Mouse (Mus musculus): Measurements from ENCODE around the gene Il18. TPM values are rescaled to one million over a fixed set of nuclear protein-coding genes. Genes with fewer than 3 reads are reported as not detected.

Il18 gene
- total and polyA plus RNA-seq, 3 experiments = not detected

DNA sequence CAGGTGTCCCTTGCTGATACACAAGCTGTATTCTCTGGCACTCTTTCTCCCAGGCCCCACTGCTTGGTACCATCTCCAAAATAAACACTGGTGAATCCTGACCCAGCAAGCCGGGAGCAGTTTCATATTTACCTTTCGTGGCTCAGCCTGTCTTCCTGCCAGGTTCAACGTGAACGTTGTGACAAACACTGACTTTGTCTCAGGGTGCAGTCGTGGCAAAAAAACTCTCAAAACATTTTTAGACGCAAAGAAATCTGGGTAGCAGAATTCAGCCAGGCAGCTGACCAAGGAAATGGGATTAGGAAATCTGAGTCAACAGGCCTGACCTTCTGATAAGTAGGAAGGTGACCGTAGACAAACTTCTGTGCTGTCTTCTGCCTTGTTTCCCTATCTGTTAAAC is 47.1 kb upstream of the Il18 start:
- H3K27me3 ChIP-seq (ENCODE audit: control insufficient read depth in 1 of 2, insufficient read depth in 2 of 2, low read length in 2 of 2) = peaks cover 0 to 6% of the 10 kb centered on the region in 2 experiments; a peak in 3 of 4 replicates
- no peaks in the 10 kb centered on the region for H3K36me3 ChIP-seq (ENCODE audit: control insufficient read depth in 1 of 2, insufficient read depth in 2 of 2, low read length in 2 of 2)
- no peak overlapping the region for H3K9ac ChIP-seq (ENCODE audit: control insufficient read depth, low read depth, low read length, poor library complexity, severe bottlenecking)
- no peak for DNase-seq (ENCODE audit: low read depth, low spot score)
- H3K9me3 ChIP-seq (replicated peaks; ENCODE audit: insufficient read depth, low read length) = no peaks in the 10 kb centered on the region
- H3K4me3 ChIP-seq (ENCODE audit: control insufficient read depth in 1 of 2, insufficient read depth in 1 of 2, low read depth in 2 of 2, low read length in 2 of 2) = no peak overlapping the region
- no peaks in the 10 kb centered on the region for H3K4me1 ChIP-seq (ENCODE audit: control insufficient read depth in 1 of 2, insufficient read depth in 2 of 2, low read length in 2 of 2)
- H3K27ac ChIP-seq (ENCODE audit: control insufficient read depth, low read depth, low read length) = no peak overlapping the region
- peak; percentile 7; the same call in 1 of the 2 replicates for TF ChIP-seq USF1 (IDR thresholded peaks at IDR 0.05; ENCODE audit: low read depth, low read length)
- no peak for TF ChIP-seq ZKSCAN1 (IDR thresholded peaks at IDR 0.05; ENCODE audit: low read depth, low read length)
- H3K79me2 ChIP-seq (ENCODE audit: control insufficient read depth, insufficient read depth, low read length, poor library complexity) = no peaks in the 10 kb centered on the region

DNA sequence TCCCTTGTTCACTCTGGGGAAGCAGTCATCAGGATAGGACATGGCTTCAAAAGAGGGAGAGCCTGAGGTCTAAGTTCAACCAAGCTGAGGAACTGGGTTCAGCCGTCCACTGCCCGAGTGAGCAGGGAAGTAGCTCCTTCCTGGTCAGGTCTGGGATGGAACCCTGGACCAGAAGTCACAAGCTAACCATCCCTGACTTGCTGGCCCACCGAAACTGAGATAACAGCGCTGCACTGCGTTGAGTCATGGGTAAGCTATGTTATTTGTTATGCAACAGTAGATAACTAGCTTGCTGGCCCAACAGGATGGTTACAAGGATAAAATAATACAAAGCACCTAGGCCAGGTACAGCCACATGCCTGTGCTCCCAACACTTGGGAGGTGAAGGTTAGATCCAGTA is 39.2 kb upstream of the Il18 start:
- H3K27ac ChIP-seq (ENCODE audit: control insufficient read depth, low read depth, low read length) = no peak overlapping the region
- no peak overlapping the region for H3K9ac ChIP-seq (ENCODE audit: control insufficient read depth, low read depth, low read length, poor library complexity, severe bottlenecking)
- no peak for DNase-seq (ENCODE audit: low read depth, low spot score)
- H3K4me1 ChIP-seq (ENCODE audit: control insufficient read depth in 1 of 2, insufficient read depth in 2 of 2, low read length in 2 of 2) = peaks cover 0 to 6% of the 10 kb centered on the region in 2 experiments; a peak in 2 of 4 replicates
- H3K4me3 ChIP-seq (ENCODE audit: control insufficient read depth in 1 of 2, insufficient read depth in 1 of 2, low read depth in 2 of 2, low read length in 2 of 2) = no peak overlapping the region
- TF ChIP-seq NELFE (IDR thresholded peaks at IDR 0.05; ENCODE audit: low read depth, low read length) = no peak
- no peak for TF ChIP-seq SMC3 (IDR thresholded peaks at IDR 0.05; ENCODE audit: low read depth, low read length)
- no peak for TF ChIP-seq POLR2AphosphoS2 (IDR thresholded peaks at IDR 0.05; ENCODE audit: low read length)
- no peak for TF ChIP-seq USF2 (IDR thresholded peaks at IDR 0.05; ENCODE audit: borderline replicate concordance in 1 of 2, insufficient read depth in 1 of 2, low read depth in 1 of 2, low read length in 2 of 2)
- TF ChIP-seq NRF1 (IDR thresholded peaks at IDR 0.05; ENCODE audit: insufficient read depth, low read depth, low read length, poor library complexity, severe bottlenecking) = no peak
- no peak for TF ChIP-seq RCOR1 (IDR thresholded peaks at IDR 0.05; ENCODE audit: low read depth, low read length)
- no peak for TF ChIP-seq E2F4 (IDR thresholded peaks at IDR 0.05; ENCODE audit: borderline replicate concordance, low read depth, low read length)
- no peak for TF ChIP-seq MXI1 (IDR thresholded peaks at IDR 0.05; ENCODE audit: low read depth, low read length)
- no peak for TF ChIP-seq GABPA (IDR thresholded peaks at IDR 0.05; ENCODE audit: low read depth, low read length)
- TF ChIP-seq TCF12 (IDR thresholded peaks at IDR 0.05; ENCODE audit: low read depth, low read length) = no peak
- no peak for TF ChIP-seq RAD21 (IDR thresholded peaks at IDR 0.05; ENCODE audit: low read depth, low read length)
- peaks cover 0 to 4% of the 10 kb centered on the region in 2 experiments; a peak in 2 of 4 replicates for H3K27me3 ChIP-seq (ENCODE audit: control insufficient read depth in 1 of 2, insufficient read depth in 2 of 2, low read length in 2 of 2)
- no peaks in the 10 kb centered on the region for H3K79me2 ChIP-seq (ENCODE audit: control insufficient read depth, insufficient read depth, low read length, poor library complexity)
- no peaks in the 10 kb centered on the region for H3K36me3 ChIP-seq (ENCODE audit: control insufficient read depth in 1 of 2, insufficient read depth in 2 of 2, low read length in 2 of 2)
- H3K9me3 ChIP-seq (replicated peaks; ENCODE audit: insufficient read depth, low read length) = no peaks in the 10 kb centered on the region

DNA sequence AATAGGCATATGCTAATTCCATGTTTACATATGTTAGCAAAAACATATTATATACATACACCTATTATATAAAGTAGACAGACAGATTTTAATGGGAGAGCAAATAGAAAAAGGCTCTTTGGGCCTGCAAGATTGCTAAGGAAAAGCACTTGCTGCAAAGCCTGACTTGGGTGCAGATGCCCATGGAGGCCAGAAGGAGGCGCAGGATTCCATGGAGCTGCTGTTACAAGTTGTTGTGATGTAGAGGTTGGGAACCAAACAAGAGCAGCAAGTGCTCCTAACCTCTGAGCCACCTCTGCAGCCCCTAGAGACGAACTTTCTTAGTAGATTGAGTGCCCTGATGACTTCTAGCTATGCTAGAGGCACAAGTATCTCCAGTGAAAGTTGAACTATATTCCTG is 35.8 kb upstream of the Il18 start:
- Histone ChIP-seq H3K27ac (ENCODE audit: control insufficient read depth, low read depth, low read length) (no peak overlapping the region), H3K36me3 (ENCODE audit: control insufficient read depth in 1 of 2, insufficient read depth in 2 of 2, low read length in 2 of 2) (no peaks in the 10 kb centered on the region; a peak in 1 of 4 replicates), H3K79me2 (ENCODE audit: control insufficient read depth, insufficient read depth, low read length, poor library complexity) (no peaks in the 10 kb centered on the region), H3K27me3 (ENCODE audit: control insufficient read depth in 1 of 2, insufficient read depth in 2 of 2, low read length in 2 of 2) (no peaks in the 10 kb centered on the region; a peak in 1 of 4 replicates), H3K4me1 (ENCODE audit: control insufficient read depth in 1 of 2, insufficient read depth in 2 of 2, low read length in 2 of 2) (peaks cover 0 to 6% of the 10 kb centered on the region in 2 experiments; a peak in 2 of 4 replicates), H3K9ac (ENCODE audit: control insufficient read depth, low read depth, low read length, poor library complexity, severe bottlenecking) (no peak overlapping the region), H3K9me3 (replicated peaks; ENCODE audit: insufficient read depth, low read length) (no peaks in the 10 kb centered on the region), H3K4me3 (ENCODE audit: control insufficient read depth in 1 of 2, insufficient read depth in 1 of 2, low read depth in 2 of 2, low read length in 2 of 2) (no peak overlapping the region)
- peak; percentile 81 for DNase-seq (ENCODE audit: low read depth, low spot score)
- TF ChIP-seq ZC3H11A (IDR thresholded peaks at IDR 0.05; ENCODE audit: low read depth, low read length) (peak; percentile 27; the same call in 1 of the 2 replicates), MXI1 (IDR thresholded peaks at IDR 0.05; ENCODE audit: low read depth, low read length) (no peak), CTCF (IDR thresholded peaks at IDR 0.05 in 2 of 3, conservative IDR thresholded peaks at IDR 0.05 in 1 of 3; ENCODE audit: control insufficient read depth in 1 of 3, insufficient read depth in 1 of 3, low read depth in 2 of 3, low read length in 3 of 3, poor library complexity in 1 of 3, severe bottlenecking in 1 of 3) (peak; percentile 76 to 89 (median 79)), JUND (IDR thresholded peaks at IDR 0.05; ENCODE audit: low read depth, low read length) (no peak), BHLHE40 (IDR thresholded peaks at IDR 0.05; ENCODE audit: borderline replicate concordance, low read depth, low read length) (no peak), SIN3A (IDR thresholded peaks at IDR 0.05; ENCODE audit: low read length) (no peak), RAD21 (IDR thresholded peaks at IDR 0.05; ENCODE audit: low read depth, low read length) (peak; percentile 53), MYB (IDR thresholded peaks at IDR 0.05; ENCODE audit: low read depth, low read length) (no peak), ETS1 (IDR thresholded peaks at IDR 0.05; ENCODE audit: low read depth, low read length) (no peak), POLR2AphosphoS2 (IDR thresholded peaks at IDR 0.05; ENCODE audit: low read length) (no peak), CHD1 (IDR thresholded peaks at IDR 0.05; ENCODE audit: low read depth, low read length) (no peak), USF2 (IDR thresholded peaks at IDR 0.05; ENCODE audit: borderline replicate concordance in 1 of 2, insufficient read depth in 1 of 2, low read depth in 1 of 2, low read length in 2 of 2) (no peak), NRF1 (IDR thresholded peaks at IDR 0.05; ENCODE audit: insufficient read depth, low read depth, low read length, poor library complexity, severe bottlenecking) (no peak), ZKSCAN1 (IDR thresholded peaks at IDR 0.05; ENCODE audit: low read depth, low read length) (no peak), GATA1 (IDR thresholded peaks at IDR 0.05; ENCODE audit: low read depth, low read length) (no peak), SMC3 (IDR thresholded peaks at IDR 0.05; ENCODE audit: low read depth, low read length) (peak; percentile 78), MEF2A (IDR thresholded peaks at IDR 0.05; ENCODE audit: extremely low read depth, insufficient replicate concordance, low read depth, low read length, poor library complexity, severe bottlenecking) (no peak), ZMIZ1 (IDR thresholded peaks at IDR 0.05; ENCODE audit: low read depth, low read length) (no peak), GABPA (IDR thresholded peaks at IDR 0.05; ENCODE audit: low read depth, low read length) (no peak)

All from MEL (cell line).